Mouse (Mus musculus) CH12.LX (cell line): ENCODE data around the gene Hhip. TPM values are rescaled to one million over a fixed set of nuclear protein-coding genes. Genes with fewer than 3 reads are reported as not detected.
A peak's percentile ranks its signal among the peaks of the same experiment; 100 is the strongest.

ENCODE experiments used
- DNase-seq: peaks from one replicate; pipeline ENCODE4 v3.0.0-alpha.2; 2013; ENCODE audit errors: extremely low read depth
- H3K27ac ChIP-seq: 2 replicates; pipeline ENCODE4 v1.5.1; 2012; ENCODE audit warnings: low read depth, mild to moderate bottlenecking, control low read depth, moderate library complexity; ENCODE audit not compliant: insufficient read depth
- H3K27me3 ChIP-seq: replicated peaks from 2 replicates; pipeline ENCODE3; 2012; ENCODE audit warnings: inconsistent platforms
- H3K36me3 ChIP-seq, 2 experiments: replicated peaks in 1 of 2; 2 replicates each; pipeline versions ENCODE3 to v1.6.1; 2012; ENCODE audit warnings: inconsistent platforms in 1 of 2, low read length in 1 of 2, mild to moderate bottlenecking in 1 of 2, mixed read lengths in 1 of 2, moderate library complexity in 1 of 2; ENCODE audit not compliant: control insufficient read depth in 1 of 2, insufficient read depth in 1 of 2
- H3K4me1 ChIP-seq, 2 experiments: 2 replicates each; pipeline ENCODE4 v1.6.1; 2012; ENCODE audit warnings: inconsistent platforms in 1 of 2, moderate library complexity in 1 of 2; ENCODE audit not compliant: insufficient read depth in 2 of 2, control insufficient read depth in 1 of 2
- H3K4me2 ChIP-seq: 2 replicates; pipeline ENCODE4 v1.6.1; 2012; ENCODE audit warnings: low read depth, mild to moderate bottlenecking, control low read depth; ENCODE audit not compliant: poor library complexity, insufficient read depth, severe bottlenecking
- H3K4me3 ChIP-seq, 3 experiments: fragments of 150-350 bp in 1 of 3; sonication (generic) in 1 of 3; replicated peaks in 1 of 3; 2 replicates each; pipeline versions ENCODE3 to v1.5.1; 2011 to 2012; ENCODE audit warnings: low read depth in 2 of 3, low read length in 2 of 3, mild to moderate bottlenecking in 2 of 3, moderate library complexity in 2 of 3, control low read depth in 1 of 3, improper control_type of control experiment in 1 of 3, inconsistent platforms in 1 of 3, mixed read lengths in 1 of 3; ENCODE audit not compliant: poor library complexity in 1 of 3
- H3K79me2 ChIP-seq: replicated peaks from 2 replicates; pipeline ENCODE4 v1.6.1; 2012; ENCODE audit warnings: mild to moderate bottlenecking, moderate library complexity; ENCODE audit not compliant: control insufficient read depth, poor library complexity, insufficient read depth, severe bottlenecking; ENCODE audit errors: extremely low read depth
- H3K9ac ChIP-seq: 2 replicates; pipeline ENCODE4 v1.6.1; 2012; ENCODE audit warnings: low read depth, mild to moderate bottlenecking, control low read depth, moderate library complexity; ENCODE audit not compliant: insufficient read depth
- H3K9me3 ChIP-seq: replicated peaks from 2 replicates; pipeline ENCODE3; 2012; ENCODE audit warnings: low read length, inconsistent platforms, mixed read lengths
- BHLHE40 ChIP-seq: IDR thresholded peaks from 2 replicates; pipeline ENCODE4 v1.6.1; 2011; ENCODE audit warnings: mild to moderate bottlenecking, low read depth, low read length, improper control_type of control experiment
- CHD2 ChIP-seq: IDR thresholded peaks from 2 replicates; pipeline ENCODE4 v1.6.1; 2011; ENCODE audit warnings: low read length, improper control_type of control experiment
- E2F4 ChIP-seq: IDR thresholded peaks from 2 replicates; pipeline ENCODE4 v1.6.1; 2011; ENCODE audit warnings: low read depth, low read length, improper control_type of control experiment; ENCODE audit not compliant: insufficient replicate concordance
- ETS1 ChIP-seq: conservative IDR thresholded peaks from 2 replicates; pipeline ENCODE4 v1.6.1; 2012; ENCODE audit warnings: low read depth, mild to moderate bottlenecking, inconsistent platforms, low read length, improper control_type of control experiment, moderate library complexity
- HCFC1 ChIP-seq: IDR thresholded peaks from 2 replicates; pipeline ENCODE4 v1.6.1; 2012; ENCODE audit warnings: low read depth, mild to moderate bottlenecking, inconsistent platforms, low read length, improper control_type of control experiment
- JUN ChIP-seq: IDR thresholded peaks from 2 replicates; pipeline ENCODE4 v1.6.1; 2011; ENCODE audit warnings: low read depth, mild to moderate bottlenecking, low read length, improper control_type of control experiment, moderate library complexity; ENCODE audit not compliant: insufficient read depth
- KAT2A ChIP-seq: IDR thresholded peaks from 2 replicates; pipeline ENCODE4 v1.6.1; 2012; ENCODE audit warnings: low read length, improper control_type of control experiment, inconsistent platforms; ENCODE audit not compliant: insufficient replicate concordance
- MEF2A ChIP-seq: IDR thresholded peaks from 2 replicates; pipeline ENCODE4 v1.6.1; 2014; ENCODE audit warnings: low read depth, mild to moderate bottlenecking, inconsistent platforms, low read length, improper control_type of control experiment, borderline replicate concordance
- MXI1 ChIP-seq: IDR thresholded peaks from 2 replicates; pipeline ENCODE4 v1.6.1; 2011; ENCODE audit warnings: mild to moderate bottlenecking, low read depth, low read length, improper control_type of control experiment
- NELFE ChIP-seq: IDR thresholded peaks from 2 replicates; pipeline ENCODE4 v1.6.1; 2011; ENCODE audit warnings: low read depth, low read length, improper control_type of control experiment
- POLR2A ChIP-seq: IDR thresholded peaks from 2 replicates; pipeline ENCODE4 v1.6.1; 2011; ENCODE audit warnings: low read depth, mild to moderate bottlenecking, improper control_type of control experiment, low read length
- POLR2AphosphoS2 ChIP-seq: IDR thresholded peaks from 2 replicates; pipeline ENCODE4 v1.6.1; 2011; ENCODE audit warnings: low read depth, low read length, improper control_type of control experiment
- RCOR1 ChIP-seq: conservative IDR thresholded peaks from 2 replicates; pipeline ENCODE4 v1.6.1; 2012; ENCODE audit warnings: low read depth, mild to moderate bottlenecking, inconsistent platforms, low read length, improper control_type of control experiment
- TCF12 ChIP-seq: IDR thresholded peaks from 2 replicates; pipeline ENCODE4 v1.6.1; 2014; ENCODE audit warnings: low read depth, mild to moderate bottlenecking, inconsistent platforms, low read length, improper control_type of control experiment
- UBTF ChIP-seq: IDR thresholded peaks from 2 replicates; pipeline ENCODE4 v1.6.1; 2012; ENCODE audit warnings: low read depth, mild to moderate bottlenecking, inconsistent platforms, low read length, improper control_type of control experiment, moderate library complexity
- ZC3H11A ChIP-seq: IDR thresholded peaks from 2 replicates; pipeline ENCODE4 v1.6.1; 2012; ENCODE audit warnings: low read depth, mild to moderate bottlenecking, inconsistent platforms, low read length, improper control_type of control experiment
- dilution Hi-C: fragments of 300-500 bp; cut with MboI; formaldehyde crosslinking; loops from 2 replicates; pipeline ENCODE4 v1.14.3; 2020; ENCODE audit warnings: low sequenced_read_pairs; ENCODE audit not compliant: extremely low pct_unique_long_range_greater_than_20kb, extremely low pct_ligation_motif_present
- in situ Hi-C: fragments of 300-500 bp; cut with MboI; formaldehyde crosslinking; loops from 3 replicates; pipeline ENCODE4 v1.14.3; 2019; ENCODE audit warnings: low sequenced_read_pairs, low pct_ligation_motif_present, low pct_unique_long_range_greater_than_20kb, mixed read lengths
- polyA plus RNA-seq: library from polyadenylated mRNA; unstranded; fragments of >175 nt; gene quantifications from 2 replicates; pipeline ENCODE4 v1.2.1, GENCODE M21; 2012; ENCODE audit warnings: low read depth; ENCODE audit not compliant: insufficient read length
- total RNA-seq, 2 experiments: library from RNA; depleted of rRNA; stranded (reverse); fragments of 300-350 nt in 1 of 2; fragments of >200 nt in 1 of 2; gene quantifications; 2 replicates each; pipeline ENCODE4 v1.2.3; 2012 to 2014

The Hhip gene
- total RNA-seq (2012; rRNA removed) (not detected in 2 replicates), total RNA-seq (2014; rRNA removed) (not detected in 2 replicates), polyA plus RNA-seq (not detected in 2 replicates)

DNA sequence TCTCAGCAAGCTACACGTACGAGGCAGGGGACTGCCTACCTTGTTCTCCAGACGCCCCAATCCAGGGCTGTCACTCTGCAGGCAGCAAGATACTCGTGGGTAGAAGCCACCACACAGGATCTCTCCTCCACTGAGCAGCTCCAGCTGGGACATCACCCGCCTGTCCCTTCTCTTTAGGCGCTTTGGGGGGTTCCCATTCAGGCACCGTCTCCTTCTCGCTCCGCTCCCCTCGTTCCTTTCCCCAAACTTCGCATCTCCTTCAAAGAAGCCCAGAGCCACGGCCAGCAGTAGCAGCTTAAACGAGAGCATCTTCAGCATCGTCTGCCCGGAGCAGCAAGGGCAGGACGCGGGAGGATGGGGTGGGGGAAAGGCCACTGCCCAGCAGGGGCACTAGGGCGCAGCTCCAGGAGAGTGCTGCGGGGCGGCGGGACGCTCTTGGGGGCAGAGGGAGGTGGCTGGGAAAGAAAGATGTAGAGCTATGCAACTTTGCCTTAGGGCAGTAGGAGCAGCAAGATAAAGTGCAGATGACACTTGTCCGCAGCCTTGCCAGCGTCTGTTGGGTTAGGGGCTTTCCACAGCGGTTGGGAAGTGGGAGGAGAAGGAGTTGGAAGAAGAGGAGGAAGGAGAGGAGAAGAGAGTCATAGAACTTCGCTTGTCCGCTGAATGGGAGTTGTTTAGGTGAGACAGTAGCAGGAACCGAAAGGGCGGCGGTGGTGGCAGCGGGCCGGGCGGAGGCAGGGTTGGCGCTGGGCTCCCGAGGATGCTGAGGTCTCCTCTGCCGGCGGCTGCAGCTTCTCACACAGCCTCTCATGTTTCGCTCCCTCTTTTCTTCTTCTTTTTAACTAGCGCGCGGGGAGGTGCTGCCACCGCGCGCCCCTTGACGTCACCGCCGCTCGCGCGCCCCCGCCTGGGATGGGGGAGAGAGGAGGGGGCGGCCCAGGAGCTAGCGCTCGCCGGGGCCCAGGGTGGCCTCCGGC, at the start of gene Hhip:
Gene Hhip, minus strand, starts transcription at position 809 of the 977 bp plus-strand sequence.
- H3K9ac ChIP-seq = no peak within 1 kb of the TSS
- DNase-seq = peak; percentile 12
- peaks cover 2 to 7% of the 10 kb centered on the region in 2 experiments; a peak in 2 of 4 replicates for H3K4me1 ChIP-seq
- peak within 1 kb of the TSS; percentile 34; the same call in 1 of the 2 replicates for H3K4me2 ChIP-seq
- no peak within 1 kb of the TSS for H3K27ac ChIP-seq
- H3K27me3 ChIP-seq = peaks cover 1% of the 10 kb centered on the region
- no peaks in the 10 kb centered on the region for H3K79me2 ChIP-seq
- H3K36me3 ChIP-seq = no peaks in the 10 kb centered on the region
- H3K4me3 ChIP-seq = peak within 1 kb of the TSS in 2 of 3 experiments; percentile 20 to 39
- dilution Hi-C loops = no loop called here
- in situ Hi-C loops = loop anchor here (25.0 kb wide), 1 partner anchor 320 kb away; no protein-coding TSS in a partner anchor
- no peaks in the 10 kb centered on the region for H3K9me3 ChIP-seq
- TF ChIP-seq RCOR1 (no peak), UBTF (0 out of 2 replicates have a peak, but pooled peaks have one; percentile 37)

DNA sequence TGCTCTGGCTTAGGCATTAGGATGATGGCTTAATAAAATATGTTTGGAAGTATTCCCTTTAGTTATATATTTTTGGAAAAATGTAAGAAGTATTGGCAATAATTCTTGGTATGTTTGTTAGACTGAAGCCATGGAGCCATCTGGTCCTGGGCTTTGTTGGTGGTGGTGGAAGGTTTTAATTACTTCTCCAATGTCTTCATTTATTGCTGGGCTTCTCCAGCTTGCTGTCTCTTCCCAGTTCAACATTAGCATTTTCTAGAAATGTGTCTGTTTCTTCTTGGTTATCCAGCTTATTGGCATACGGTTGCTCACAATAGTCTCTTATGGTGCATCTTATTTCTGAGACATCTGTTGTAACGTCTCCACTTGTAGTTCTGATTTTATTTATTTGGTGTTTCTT, 29.2 kb upstream of the Hhip start:
- no peaks in the 10 kb centered on the region for H3K36me3 ChIP-seq
- dilution Hi-C loops (no loop called here), in situ Hi-C loops (no loop called here)
- H3K9ac ChIP-seq = no peak overlapping the region
- DNase-seq = no peak
- H3K27me3 ChIP-seq = no peaks in the 10 kb centered on the region
- H3K4me1 ChIP-seq = no peaks in the 10 kb centered on the region
- H3K79me2 ChIP-seq = no peaks in the 10 kb centered on the region
- H3K9me3 ChIP-seq = no peaks in the 10 kb centered on the region
- TF ChIP-seq RCOR1 (no peak), KAT2A (no peak), ETS1 (no peak), E2F4 (no peak), CHD2 (no peak), HCFC1 (no peak), TCF12 (no peak), NELFE (no peak), ZC3H11A (no peak), JUN (no peak), MEF2A (no peak), MXI1 (no peak), POLR2AphosphoS2 (no peak), POLR2A (no peak), BHLHE40 (no peak)
- no peak overlapping the region for H3K4me2 ChIP-seq
- H3K4me3 ChIP-seq = no peak overlapping the region
- no peak overlapping the region for H3K27ac ChIP-seq
